Mouse (Mus musculus) thymus, adult 18-20 months (tissue): ENCODE results near the gene Tmem233.

Experiments
- DNase-seq, 2 experiments: peaks; one replicate each; pipeline ENCODE4 v3.0.0; 2022; ENCODE audit warnings: mixed read lengths in 2 of 2

Tmem233 gene

DNA sequence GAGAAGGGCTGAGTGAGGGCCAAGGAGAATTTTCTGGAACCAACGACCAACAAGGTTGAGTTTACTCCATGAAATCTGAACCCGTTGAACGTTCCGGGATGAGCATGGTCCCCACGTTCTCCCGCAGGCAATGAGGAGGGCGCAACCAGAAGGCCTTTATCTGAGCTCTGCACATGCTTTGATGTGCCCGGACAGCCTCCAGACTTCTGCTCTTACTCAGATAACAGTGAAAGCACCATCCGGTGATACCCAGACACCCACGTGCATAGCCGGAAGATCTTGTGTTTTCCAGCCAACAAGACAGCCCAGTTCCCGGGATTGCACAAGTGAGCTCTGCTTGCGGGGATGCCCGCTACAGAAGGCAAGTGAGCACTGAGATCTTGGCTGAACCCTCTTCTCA, 56.5 kb downstream of the Tmem233 start:
- DNase-seq, result no peak

DNA sequence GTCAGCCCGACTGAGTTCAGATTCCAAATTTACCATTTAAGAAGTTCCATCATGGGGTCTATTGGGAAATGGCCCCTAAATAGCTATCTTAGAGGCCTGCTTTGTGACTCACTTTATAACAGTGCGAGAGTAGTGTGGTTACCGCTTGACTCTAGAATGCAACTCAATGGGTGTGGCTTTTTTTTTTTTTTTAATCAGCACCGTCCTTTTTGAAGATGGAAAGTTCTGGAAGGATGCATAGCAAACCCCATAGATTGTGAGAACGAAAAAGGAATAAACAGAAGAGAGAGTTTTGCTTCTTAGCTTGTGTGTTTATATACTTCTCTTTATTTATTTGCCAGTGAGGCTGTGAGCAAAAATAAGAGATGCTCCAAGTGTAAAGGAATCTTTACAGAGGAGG, 56.9 kb downstream of the Tmem233 start:
- DNase-seq, result no peak

DNA sequence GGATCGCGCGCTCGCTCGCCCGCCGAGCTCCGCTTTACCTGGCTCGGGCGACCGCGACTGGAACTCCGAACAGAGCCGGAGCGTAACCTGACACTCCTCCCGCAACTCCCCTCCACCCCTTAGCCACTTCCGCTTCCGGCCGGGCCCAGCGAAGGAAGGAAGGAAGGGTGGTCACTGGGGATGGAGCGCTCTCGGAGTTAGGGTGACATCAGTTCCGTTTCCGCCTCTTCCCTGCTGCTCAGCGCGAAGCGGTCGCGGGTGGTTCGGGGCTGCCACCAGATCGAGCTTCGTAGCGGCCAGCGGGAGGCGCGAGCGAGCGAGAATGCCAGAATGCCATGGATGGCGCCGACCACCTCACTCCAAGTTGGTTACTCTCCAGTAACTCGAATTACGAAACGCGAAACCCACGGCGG, 58.7 kb downstream of the Tmem233 start, which contains the start of gene Prkab1:
Gene Prkab1 (minus strand): TSS at position 182 of the 413 bp plus-strand sequence.
- DNase-seq, result peak; percentile 90 to 94

DNA sequence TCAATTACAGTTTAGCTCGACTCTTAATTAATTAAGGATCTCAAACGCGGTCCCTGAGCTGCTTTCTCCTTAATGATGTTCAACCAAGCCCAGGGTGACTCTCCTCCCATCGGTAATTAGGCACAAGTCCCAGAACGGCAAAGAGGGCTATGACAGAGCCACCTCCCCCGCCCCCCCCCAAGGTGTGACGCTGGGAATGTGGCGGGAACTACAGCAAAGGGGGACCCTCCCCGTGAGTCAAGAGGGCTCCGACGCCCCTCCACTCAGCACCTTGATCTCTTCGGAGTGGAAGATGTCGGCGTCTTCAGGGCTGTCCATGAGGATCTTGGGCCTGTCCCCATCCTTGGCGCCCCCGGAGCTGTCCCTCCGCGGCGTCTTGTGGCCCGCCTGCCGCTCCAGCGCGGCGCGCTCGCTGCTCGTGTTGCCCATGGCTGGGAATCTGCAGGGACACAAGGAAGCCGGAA, 59.2 kb downstream of the Tmem233 start:
- DNase-seq, result no peak

DNA sequence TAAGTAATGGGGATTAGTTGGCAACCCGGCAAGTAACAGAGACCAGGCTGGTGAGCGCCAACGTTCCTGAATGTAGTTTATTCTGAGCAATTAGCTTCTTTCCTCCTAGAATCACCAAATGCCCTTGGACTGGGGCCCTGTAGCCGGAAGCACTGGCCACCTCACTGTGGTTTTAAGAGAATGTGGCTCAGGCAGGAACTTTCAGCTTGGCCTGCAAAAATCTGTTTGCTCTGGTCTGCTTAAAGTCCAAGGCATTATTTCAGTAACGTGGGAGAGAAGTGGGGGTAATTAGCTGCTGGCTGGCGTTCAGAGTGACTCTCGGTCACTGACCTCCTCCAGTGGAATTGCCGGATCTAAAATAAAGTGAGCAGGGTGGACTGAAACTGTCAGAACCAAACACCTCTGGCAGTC, 59.8 kb downstream of the Tmem233 start:
- no peak for DNase-seq

DNA sequence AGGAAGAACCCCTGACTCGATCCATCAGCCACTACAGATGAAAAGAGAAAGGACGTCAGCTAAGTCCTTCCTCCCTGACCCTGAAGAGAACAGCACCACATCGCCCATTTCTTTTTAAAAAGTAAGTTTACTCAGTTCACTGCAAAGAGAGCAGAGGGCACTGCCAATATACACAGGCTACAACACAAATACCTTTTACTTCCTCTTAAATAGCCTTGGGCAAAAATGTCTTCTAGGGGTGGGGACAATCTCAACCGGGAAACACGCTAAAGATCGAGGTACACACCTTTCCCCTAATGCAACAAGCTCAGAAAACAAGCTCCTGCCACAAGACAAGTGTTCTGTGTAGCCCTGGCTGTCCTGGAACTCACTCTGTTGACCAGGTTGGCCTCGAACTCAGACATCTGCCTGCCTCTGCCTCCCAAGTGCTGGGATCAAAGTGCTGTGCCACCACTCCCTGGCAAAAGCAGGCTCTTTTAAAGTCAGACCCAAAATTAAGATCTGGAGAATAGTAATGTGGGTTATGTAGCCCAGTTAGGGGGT, 60.3 kb downstream of the Tmem233 start:
- no peak for DNase-seq

DNA sequence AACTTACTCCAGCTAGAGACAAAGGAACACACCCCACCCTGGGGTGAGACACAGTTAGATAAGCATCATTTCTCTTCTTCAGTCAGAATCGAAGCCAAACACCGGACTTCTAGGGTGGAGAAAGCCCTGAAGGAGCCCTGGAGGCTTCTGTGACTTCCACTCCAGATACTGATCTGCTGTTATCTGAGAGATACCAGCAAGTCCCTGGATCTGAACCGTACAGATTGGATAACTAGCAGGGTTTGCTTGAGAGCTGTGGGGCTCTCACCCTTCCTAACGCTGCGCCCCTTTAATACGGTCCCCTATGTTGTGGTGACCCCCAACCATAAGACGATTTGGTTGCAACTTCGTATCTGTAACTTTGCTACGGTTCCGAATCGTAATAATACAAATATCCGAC, 60.9 kb downstream of the Tmem233 start:
- DNase-seq, result no peak

DNA sequence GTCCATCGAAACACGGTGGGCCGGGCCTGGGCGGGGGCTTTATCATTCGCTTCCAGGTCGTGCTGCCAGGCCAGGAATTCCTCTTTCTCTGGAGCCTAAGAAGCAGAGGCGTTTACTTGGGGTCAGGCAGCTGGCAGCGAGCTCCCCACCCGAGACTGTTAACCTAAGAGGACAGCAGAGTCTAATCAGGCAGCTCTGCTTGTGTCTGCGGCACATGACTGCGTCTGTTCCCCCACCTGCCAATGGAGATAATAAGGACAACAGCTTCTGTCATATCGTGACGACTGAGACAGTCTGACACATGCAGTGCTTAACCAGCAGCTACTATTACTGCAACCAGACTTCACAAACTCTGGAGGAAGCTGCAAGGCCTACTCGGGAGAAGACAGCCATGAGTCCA, 61.5 kb downstream of the Tmem233 start:
- no peak for DNase-seq

DNA sequence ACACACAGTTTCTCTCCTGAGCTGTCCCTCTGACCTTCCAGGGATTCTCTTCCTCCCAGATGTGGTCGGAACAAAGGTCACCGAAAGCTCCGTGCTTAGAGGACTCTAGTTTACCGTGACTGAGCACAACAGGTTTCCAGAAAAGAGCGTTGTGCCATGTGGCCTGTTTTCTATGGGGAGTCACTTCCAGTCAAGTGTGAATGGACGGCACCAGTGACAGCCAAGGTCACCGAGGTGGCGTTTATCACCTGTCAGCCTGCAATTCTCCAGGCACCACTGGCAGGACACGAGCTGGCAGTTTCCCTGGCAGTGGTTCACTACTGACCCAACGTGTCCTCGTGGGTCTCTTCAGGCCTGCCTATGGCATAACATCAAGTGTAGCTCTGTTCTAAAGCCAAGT, 63.7 kb downstream of the Tmem233 start:
- no peak for DNase-seq

DNA sequence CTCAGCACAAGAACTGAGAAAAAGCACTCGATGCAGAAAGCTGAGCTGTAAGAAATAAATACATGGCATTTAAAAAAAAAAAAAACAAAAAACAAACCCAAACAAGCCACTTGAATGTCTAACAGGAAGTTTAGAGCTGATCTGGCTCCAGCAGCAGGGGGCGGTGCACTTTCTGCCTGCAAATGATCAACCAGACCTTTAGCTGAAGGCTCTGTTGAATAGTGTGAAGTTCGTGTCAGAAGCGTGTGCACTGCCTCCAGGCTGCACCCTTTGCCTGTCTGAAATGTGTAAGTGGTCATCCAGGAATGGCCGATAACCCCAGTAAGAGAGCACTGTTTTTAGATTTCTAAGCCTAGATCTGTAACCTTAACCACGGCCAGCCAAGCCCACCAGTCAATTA, 64.3 kb downstream of the Tmem233 start:
- DNase-seq, result no peak

DNA sequence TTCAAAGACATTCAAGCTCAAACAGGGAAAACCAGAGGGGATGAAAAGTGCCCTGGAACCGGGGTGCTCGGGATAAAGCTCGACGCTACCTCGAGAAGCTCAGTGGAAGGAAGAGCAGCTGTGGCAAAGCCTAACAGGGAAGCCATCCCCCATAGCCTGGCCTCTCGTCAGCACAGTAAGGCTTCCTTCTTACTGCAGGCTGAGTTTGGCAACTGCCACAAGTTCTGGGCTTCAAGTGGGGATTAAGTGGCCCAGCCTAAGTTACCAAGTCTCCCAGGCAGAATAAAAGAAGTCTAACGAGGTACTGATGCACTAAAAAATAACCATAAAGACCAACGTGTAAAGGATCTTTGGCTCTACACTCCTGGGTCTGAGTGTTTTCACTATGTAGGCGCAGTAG, 64.8 kb downstream of the Tmem233 start:
- DNase-seq, result no peak

DNA sequence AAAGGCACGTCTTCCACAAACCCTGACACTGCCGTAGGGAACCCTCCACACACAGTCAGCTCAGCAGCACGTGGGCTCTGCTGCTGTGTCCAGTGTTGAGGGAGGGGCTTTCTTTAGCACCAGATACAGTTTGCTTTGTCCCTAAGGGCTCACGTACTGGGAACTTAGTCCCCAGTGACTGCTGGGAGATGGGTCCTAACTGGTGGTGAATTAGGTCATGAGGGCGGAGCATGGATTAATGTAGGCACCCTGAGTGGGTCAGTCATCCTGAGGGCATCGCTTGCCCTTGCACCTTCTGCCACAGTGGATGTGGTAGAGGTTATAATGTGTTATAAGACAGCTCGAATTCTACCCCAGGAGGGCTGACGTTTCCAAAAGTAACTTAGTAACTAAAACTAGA, 65.7 kb downstream of the Tmem233 start:
- no peak for DNase-seq

DNA sequence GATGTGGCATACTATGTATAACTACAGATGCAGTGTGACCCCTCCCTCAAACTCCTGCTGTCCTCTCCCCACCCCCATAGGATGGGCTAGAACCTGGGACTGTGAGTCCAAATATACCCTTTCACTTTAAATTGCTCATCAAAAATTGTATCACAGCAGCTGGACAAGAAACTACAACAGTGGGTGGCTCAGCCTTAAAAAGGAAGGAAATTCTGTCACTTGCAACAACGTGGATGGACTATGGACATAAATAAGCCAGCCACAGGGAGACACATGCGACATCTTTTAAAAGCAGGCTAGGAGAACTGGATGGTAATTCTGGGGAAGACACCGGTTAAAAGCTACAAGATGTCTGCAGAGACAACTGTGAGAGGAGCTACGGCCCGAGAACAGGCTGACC, 66.5 kb downstream of the Tmem233 start:
- DNase-seq, result no peak

DNA sequence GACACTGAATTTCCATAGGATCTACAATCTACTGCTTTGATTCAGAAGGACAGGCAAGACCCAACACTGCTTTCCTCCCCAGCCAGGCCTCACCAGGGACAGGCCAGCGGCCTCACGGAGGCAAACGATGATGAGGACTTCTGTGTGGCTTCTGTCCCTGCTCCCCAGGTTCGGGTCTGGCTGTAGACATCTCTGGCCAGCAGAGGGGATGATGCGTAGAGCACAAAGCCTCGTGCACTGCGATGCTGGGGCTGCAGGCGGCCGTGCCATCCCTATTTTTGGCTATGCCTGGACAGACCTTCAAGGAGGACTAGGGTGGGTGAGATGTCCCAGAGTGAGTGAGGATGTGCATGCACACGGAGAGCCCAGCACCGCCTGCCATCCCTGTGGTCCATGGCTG, 68.8 kb downstream of the Tmem233 start:
- no peak for DNase-seq

DNA sequence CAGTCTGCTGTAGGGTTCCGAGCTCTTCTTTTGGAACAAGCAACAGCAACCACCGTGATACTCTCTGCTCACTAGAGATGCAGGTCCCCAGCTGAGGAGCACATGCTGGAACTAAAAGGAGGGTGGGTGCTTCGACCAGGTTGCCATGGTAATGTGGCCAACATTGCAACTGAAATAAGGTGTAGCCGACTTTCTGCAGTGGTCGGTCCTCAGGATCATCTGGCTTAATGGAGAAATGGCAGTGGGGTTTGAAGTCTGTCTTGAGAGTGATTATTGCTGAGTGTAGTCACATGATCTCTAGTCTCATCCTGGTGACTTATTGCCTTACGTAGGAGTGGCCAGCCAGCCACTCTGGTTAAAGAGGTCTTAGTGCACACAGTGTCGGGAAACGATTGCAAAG, 69.2 kb downstream of the Tmem233 start:
- no peak for DNase-seq

DNA sequence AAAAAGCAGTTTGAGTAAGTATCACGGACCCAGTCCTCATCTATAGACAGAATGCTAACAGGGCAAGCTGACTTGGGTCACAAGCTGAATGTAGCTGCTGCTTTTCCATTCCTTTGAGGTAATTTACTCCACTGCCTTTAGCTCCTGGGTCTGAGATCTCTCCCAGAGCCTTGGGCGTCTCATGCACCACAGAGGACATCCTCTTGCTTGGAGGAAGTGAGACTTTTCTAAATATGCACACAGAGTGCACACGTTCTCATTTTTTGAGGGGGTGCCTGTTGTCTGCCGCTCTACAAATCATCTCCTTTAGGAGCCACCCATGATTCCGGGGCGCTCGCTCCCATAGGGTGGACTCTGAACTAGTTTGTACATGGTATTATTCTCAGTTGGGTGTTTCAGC, 70.5 kb downstream of the Tmem233 start:
- DNase-seq, result no peak

DNA sequence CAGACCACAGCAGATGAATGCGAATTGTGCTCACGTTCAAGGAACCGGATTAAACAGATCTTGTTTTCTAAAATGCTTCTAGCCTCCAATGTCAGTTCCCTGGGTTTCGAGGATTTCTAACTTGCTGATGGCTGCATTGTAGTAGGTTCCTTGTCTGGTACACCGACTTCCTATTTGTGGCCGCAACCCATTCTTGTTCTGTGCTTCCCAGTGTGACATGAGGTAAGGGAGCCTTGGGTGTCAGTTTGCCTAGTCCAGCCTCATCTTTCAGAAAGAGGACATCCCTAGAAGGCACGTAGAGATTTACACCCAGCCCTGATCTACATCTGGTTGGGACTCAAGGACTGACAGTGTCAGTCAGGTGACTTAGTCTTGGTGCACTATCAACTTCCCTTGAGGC, 71.3 kb downstream of the Tmem233 start:
- no peak for DNase-seq

DNA sequence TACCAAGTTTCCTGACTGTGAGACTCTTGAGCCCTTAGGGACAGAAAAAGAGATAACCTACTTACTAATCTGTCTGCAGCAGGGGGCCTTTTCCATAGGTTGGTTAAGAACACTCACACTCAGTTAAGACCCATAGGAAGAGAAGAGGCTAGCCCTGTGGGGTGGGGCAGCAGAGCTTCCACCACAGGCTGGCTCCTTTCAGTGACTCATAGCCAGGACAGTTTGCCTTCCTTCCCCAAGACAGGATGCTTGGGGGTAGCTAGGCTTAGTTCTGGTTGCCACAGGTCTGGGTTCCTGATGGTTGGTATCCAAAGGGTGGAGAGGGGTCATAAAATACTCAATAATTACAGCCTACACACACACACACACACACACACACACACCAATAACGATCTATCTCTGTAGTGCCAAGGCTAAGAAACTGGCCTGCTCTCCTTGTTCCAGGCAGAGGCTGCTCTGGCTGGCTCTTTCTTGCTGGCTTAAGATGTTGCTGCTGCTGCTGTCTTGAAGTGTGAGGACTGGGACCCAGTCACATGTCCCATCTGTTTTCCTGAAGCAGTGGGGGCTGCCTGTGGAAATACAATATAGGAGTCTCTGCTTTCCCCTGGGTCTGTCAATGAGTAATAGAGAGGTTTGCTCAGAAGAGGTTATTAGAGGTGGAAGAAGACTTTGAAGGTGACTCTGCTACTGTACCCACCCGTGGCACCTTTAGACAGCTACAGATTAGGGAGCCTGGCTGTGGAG, 73.0 kb downstream of the Tmem233 start:
- DNase-seq, result no peak

DNA sequence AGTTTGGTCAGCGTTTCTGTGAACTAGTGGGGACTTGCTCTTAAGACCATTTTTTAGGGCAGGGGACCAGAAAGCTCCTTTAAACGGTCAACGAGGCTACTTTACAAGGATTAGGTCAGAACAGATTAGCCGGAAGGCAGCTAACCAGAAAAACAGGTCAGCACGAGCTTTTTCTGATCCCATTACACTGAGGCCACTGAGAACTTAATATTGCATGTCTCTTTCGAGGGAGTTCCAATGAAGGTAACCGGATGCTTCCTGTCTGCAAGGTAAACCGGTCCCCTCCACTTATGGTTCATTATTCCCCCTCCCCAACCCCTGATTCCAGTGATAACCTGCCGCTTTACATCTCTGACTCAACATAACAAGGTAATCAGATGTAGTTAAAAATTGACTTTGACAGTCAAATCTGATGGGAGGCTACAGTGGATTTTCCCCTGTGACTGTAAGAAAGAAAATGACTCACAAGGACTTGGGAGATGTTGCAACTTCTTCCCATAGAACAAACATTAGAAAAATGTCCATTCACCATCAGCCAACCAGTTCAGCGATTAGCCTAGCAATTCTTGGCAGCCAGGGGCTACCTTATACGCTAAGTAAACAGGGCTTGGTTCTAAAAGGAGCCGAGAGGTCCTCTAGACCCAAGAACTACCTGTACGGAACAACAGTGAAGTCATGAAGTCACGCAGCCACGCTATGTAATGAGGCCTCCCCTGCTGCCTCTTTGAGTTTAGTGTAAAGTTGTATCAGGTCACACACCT, 73.8 kb downstream of the Tmem233 start:
- DNase-seq, result no peak

DNA sequence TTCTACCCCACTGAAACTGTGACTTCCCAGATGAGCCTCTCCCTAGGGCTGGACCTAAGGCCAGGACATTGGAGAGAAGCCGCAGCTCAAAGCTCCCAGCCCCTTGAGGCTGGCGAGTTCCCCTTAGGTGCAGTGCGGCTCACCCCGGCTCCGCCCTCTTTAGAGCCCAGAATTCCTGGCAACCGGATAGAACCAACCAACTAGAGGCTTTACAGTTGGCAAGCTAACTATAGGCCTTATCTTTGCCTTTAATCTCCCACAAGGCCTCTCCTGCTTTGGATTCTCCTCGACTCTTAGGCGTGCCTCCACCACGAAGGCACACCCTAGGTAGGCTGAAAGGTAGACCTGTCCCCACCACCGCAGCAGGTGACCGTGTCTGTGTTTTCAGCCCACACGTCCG, 75.3 kb downstream of the Tmem233 start:
- DNase-seq, result no peak

DNA sequence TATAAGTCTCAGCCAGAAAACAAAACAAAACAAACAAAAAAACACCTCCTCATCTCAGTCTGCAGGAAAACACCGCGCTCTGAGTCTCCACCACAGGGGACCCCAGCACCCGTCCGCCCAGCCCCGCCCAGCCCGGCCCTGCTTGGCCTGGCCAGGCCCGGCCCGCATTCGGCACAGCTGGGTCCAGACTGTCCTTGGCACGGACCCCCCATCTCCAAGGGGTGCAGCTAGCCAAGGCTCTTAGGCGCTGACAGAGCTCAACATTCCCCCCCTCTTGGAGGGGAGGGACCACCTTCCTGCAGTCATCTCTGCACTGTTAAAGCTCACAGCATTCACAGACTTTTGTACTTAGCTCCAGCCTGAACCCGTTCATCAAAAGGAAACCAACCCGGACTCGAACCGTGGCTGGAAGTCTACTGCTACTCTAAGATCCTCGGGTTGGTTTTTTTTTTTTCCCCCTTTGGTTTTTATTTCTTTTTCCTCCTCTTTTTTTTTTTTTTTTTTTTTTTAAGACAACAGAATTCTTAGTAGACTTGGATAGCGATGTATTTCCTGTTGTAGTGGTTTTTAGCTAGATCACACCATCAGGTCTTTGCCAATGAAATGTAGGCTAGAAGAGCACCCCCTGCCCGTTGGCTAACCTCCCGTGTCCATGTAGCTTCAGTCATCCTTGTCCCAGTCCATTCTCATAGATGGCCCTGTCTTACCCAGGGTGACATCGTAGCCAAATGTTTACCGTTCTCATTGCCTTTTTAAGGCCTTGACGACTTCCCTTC, 76.5 kb downstream of the Tmem233 start:
- DNase-seq, result no peak

DNA sequence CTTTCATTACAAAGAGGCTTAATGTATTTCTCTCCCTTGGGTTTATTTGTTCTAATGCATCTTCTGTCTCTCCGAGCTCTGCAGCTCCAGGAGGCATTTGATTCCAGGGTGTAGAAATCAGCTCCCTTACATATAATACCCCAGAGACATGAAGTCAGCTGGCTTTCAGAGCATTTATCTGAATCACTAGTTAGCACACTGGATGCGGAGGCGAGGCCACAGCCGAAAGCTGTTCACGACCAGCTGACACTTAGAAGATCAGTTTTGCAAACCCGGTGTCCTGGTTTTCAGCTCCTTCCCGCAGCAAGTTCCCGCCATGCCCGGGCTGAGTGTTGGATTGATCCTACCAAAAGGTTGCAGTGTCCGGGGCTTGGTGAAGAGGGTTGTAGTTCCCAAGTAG, 78.8 kb downstream of the Tmem233 start:
- DNase-seq, result no peak

DNA sequence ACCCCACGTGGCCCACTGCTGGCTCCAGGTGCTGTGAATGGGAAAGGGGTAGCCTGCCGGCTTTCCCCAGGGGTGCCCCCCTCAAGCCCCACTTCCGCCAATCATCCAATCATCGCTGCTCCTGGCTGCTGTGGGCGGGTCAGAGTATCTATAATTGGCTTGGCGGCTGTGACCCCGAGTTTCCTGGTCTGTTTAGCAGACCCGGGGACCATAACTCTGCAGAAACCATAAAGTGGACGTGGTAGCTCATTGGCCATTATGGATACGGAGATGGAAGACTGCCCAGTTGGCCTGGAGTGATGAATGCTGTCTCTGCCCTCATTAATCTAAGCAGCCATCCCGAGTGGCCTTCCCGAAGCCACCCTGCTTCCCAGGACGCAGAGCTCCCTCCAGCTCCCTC, 79.2 kb downstream of the Tmem233 start:
- no peak for DNase-seq
